Mouse (Mus musculus) yolk sac, embryonic 10.5 days (tissue): ENCODE results near the gene A4gnt.

Experiments
- DNase-seq: peaks from one replicate; pipeline ENCODE4 v3.0.0-alpha.2; 2017; ENCODE audit warnings: low spot score

The A4gnt gene

GRCm38 (mm10) chr9:99636776-99637175, 24.5 kb downstream of the A4gnt start:
- DNase-seq: no peak

GRCm38 (mm10) chr9:99637227-99637626, 24.9 kb downstream of the A4gnt start:
- no peak for DNase-seq

GRCm38 (mm10) chr9:99637736-99638135, 25.4 kb downstream of the A4gnt start:
- no peak for DNase-seq

DNA sequence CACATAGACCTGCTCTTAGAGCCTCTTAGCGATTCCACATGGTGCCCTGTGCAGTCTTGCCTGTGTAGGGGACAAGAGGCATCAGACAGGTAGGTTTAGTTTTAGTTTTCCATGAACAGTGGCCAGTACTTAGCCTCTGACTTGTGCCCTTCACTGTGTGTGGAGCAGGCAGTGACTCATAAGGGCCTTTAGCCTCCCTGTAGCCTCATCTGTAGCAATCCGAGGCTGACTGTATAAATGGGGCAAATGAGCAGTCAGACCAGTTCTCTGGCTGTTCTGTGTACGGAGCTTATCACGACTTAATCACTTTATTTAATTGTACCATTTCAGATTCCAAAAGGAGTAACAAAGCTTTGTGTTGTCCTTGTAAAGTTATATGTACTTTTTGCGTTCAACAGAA, 27.7 kb downstream of the A4gnt start:
- no peak for DNase-seq

GRCm38 (mm10) chr9:99645416-99645815, 33.1 kb downstream of the A4gnt start:
- no peak for DNase-seq

DNA sequence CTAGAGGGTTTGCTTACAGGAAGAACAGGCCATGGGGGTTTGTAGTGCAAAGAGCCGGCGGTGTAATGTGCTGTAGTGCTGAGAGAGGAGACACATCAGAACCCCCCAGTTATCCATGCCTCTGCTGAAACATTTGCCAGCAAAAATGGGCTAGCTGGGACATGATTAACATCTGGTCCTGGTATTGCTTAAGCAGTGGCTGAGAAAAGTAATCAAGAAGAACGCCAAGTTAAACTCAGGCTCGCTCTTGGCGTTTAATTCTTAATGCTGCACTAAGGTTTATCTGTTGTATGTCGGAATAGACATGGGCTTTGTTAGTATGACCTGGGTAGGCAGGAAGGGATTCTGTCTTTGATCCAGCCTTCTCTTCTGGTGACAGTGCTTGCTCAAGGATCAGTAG, 33.8 kb downstream of the A4gnt start:
- no peak for DNase-seq

- no peak for DNase-seq
These were observed 48.5 kb downstream of the A4gnt start for GRCm38 (mm10) chr9:99660756-99661155.

DNA sequence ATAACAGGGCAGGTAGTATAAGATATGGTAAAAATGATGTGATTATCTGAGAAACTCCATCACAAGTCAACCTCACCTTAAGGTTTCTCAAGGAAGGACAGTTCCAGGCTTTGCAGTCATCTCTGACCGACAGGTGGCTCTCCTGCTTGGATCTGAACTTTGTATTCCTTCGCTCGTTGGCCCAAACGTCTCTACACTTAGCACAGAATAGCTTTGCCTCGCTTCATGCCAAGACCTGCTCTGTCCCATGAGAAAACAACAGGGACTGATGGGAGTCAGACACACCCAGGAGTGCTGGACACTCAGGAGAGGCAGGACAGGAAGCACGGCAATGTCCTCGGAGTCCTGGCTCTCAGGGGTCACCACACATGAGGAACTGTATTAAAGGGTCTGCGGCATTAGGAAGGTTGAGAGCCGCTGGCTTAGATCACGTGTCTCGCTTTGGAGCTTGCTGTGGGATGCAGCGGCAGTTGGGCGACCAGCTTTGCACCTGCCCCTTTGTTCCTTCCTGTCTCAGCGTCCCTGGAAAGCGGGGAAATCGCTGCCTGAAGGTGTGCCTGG, 49.4 kb downstream of the A4gnt start:
- DNase-seq: peak; percentile 21

DNA sequence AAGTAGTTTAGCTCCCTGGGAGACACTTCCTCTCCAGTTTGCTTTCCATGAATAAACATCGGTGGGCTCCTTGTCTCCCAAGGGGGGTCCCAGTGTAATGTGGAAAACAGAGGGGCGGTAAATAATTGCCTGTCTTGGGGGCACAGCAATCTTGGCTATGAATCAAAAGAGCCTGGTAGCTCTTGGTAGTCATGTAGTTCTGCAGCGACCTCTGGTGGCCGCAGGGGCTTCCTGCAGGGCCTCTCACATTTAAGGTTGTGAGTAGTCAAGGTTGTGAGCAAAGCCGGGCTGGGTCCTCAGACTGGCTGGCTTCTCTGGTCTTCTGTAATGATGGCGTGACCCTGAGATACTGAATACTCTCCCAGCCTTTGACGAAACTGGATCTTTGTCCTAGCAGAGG, 50.1 kb downstream of the A4gnt start:
- peak; percentile 77 for DNase-seq

GRCm38 (mm10) chr9:99662887-99663286, 50.6 kb downstream of the A4gnt start:
- no peak for DNase-seq

DNA sequence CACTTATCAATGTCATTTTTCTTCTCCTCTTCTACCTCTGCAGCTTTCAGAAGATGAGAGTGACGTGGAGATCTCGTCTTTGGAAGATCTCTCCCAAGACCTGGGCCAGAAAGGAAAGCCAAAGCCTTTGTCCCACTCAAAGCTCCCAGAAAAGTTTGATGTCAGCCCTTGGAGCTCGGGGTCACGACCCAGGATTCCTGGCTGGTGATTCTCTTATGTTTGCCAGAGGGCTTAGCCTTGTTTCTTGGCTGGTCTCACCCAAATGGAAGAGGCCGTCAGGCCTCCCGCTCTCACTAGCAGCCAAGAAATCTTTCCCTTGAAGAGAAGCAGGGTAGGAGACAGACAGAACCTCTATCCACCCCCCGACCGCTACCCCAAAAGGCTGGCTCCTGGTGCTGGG, 55.3 kb downstream of the A4gnt start:
- DNase-seq: no peak

DNA sequence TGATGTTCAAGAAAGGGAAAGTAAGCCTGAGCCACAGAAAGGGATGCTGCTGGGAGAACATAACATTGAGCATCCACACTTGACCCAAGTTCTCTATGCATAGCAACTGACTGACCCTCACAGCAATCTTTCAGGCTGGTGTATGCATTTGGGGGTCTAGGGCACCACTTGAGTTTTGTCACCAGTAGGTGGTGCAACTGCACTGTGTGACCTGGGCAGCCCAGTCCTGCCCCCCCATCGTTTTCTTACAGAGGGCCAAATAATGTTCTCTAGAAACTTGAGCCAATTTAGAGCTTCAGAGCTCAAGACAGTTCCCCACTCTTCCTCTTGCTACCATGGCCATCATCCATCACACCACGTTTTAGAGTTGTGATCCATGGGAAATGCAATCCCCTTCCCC, 59.3 kb downstream of the A4gnt start:
- no peak for DNase-seq
